Mouse (Mus musculus) liver, embryonic 13.5 days (tissue): ENCODE data around the gene Ankmy2. TPM values are rescaled to one million over a fixed set of nuclear protein-coding genes. Genes with fewer than 3 reads are reported as not detected.
"Not testable (repeated sequence)": the region's sequence is repeated elsewhere in the genome, so short reads cannot be mapped to it uniquely, and the experiment has no call there.

Source experiments
- ATAC-seq: fragments of 200-750 bp; cut with Nextera tagmentation; 2 replicates; pipeline ENCODE4 v1.8.0; 2017; ENCODE audit warnings: low read depth, mild to moderate bottlenecking, moderate number of reproducible peaks, moderate library complexity
- DNase-seq: peaks from one replicate; pipeline ENCODE4 v3.0.0; 2022
- H3K27ac ChIP-seq: fragments of 300-500 bp; sonication (generic); 2 replicates; pipeline ENCODE4 v1.5.1; 2015; ENCODE audit warnings: moderate library complexity, mild to moderate bottlenecking, inconsistent platforms
- H3K27me3 ChIP-seq: fragments of 300-500 bp; sonication (generic); 2 replicates; pipeline ENCODE4 v1.6.1; 2015; ENCODE audit warnings: mild to moderate bottlenecking, inconsistent platforms
- H3K36me3 ChIP-seq: fragments of 300-500 bp; sonication (generic); 2 replicates; pipeline ENCODE4 v1.6.1; 2015; ENCODE audit warnings: mild to moderate bottlenecking, inconsistent platforms
- H3K4me1 ChIP-seq: fragments of 300-500 bp; sonication (generic); replicated peaks from 2 replicates; pipeline ENCODE4 v1.6.1; 2015; ENCODE audit warnings: inconsistent platforms
- H3K4me2 ChIP-seq: fragments of 300-500 bp; sonication (generic); 2 replicates; pipeline ENCODE4 v1.6.1; 2015; ENCODE audit warnings: inconsistent platforms, mild to moderate bottlenecking, moderate library complexity
- H3K4me3 ChIP-seq: fragments of 300-500 bp; sonication (generic); replicated peaks from 2 replicates; pipeline ENCODE4 v1.5.1; 2015; ENCODE audit warnings: mild to moderate bottlenecking, inconsistent platforms
- H3K9ac ChIP-seq: fragments of 300-500 bp; sonication (generic); 2 replicates; pipeline ENCODE4 v1.6.1; 2015; ENCODE audit warnings: mild to moderate bottlenecking, inconsistent platforms
- H3K9me3 ChIP-seq: fragments of 300-500 bp; sonication (generic); replicated peaks from 2 replicates; pipeline ENCODE4 v1.6.1; 2016; ENCODE audit warnings: inconsistent platforms
- WGBS: fragments of 180-500 bp; shearing (Covaris S2); methylation state at CpG from one replicate; pipeline ENCODE4 v1.1.7; 2015; ENCODE audit not compliant: insufficient replicate concordance; 5-methylcytosine and 5-hydroxymethylcytosine counted together
- polyA plus RNA-seq: library from polyadenylated mRNA; unstranded; fragments of >200 nt; fragmentation: Nextera tagmentation; extraction: Ambion mirVana; gene quantifications from 2 replicates; pipeline ENCODE4 v1.2.1, GENCODE M21; 2015

The Ankmy2 gene
- polyA plus RNA-seq, 1 experiment from 2014 or later, result 11.3 TPM

GRCm38 (mm10) chr12:36157638-36158308 lies 859 bp downstream of the Ankmy2 start, which contains the start of gene Bzw2:
Gene Bzw2 (minus strand): TSS chr12:36158080.
- ATAC-seq, result peak; percentile 26
- H3K27ac ChIP-seq, result peak within 1 kb of the TSS; percentile 84
- peak within 1 kb of the TSS; percentile 88 for H3K4me2 ChIP-seq
- H3K4me1 ChIP-seq, result peaks cover 43% of the 10 kb centered on the region
- peak within 1 kb of the TSS; percentile 72 for H3K4me3 ChIP-seq
- peak; percentile 63 for DNase-seq
- H3K27me3 ChIP-seq, result no peaks in the 10 kb centered on the region
- H3K9ac ChIP-seq, result peak within 1 kb of the TSS; percentile 78
- H3K9me3 ChIP-seq, result no peaks in the 10 kb centered on the region
- H3K36me3 ChIP-seq, result no peaks in the 10 kb centered on the region
- whole genome bisulfite sequencing, result 2% methylated on average over 26 of the region's 26 CpGs

- 19% methylated on average over 7 of the region's 7 CpGs for WGBS
Observed at GRCm38 (mm10) chr12:36164126-36164791, 7.3 kb downstream of the Ankmy2 start.

GRCm38 (mm10) chr12:36165299-36165698 lies 8.4 kb downstream of the Ankmy2 start:
- H3K4me3 ChIP-seq, result no peak overlapping the region
- peaks cover 30% of the 10 kb centered on the region for H3K4me1 ChIP-seq
- peaks cover 6% of the 10 kb centered on the region for H3K36me3 ChIP-seq
- ATAC-seq (no peak), DNase-seq (no peak)
- H3K27me3 ChIP-seq, result no peaks in the 10 kb centered on the region
- H3K9me3 ChIP-seq, result no peaks in the 10 kb centered on the region
- no peak overlapping the region for H3K9ac ChIP-seq
- H3K27ac ChIP-seq, result no peak overlapping the region
- 50% methylated on average over 1 of the region's 1 CpGs for WGBS
- no peak overlapping the region for H3K4me2 ChIP-seq

More at GRCm38 (mm10) chr12:36164126-36164791, 7.3 kb downstream of the Ankmy2 start:
- peak overlapping the region; percentile 32; the same call in 1 of the 2 replicates for H3K4me2 ChIP-seq
- no peaks in the 10 kb centered on the region for H3K27me3 ChIP-seq
- H3K4me1 ChIP-seq, result peaks cover 30% of the 10 kb centered on the region
- H3K9ac ChIP-seq, result no peak overlapping the region
- H3K27ac ChIP-seq, result peak overlapping the region; percentile 10; the same call in 1 of the 2 replicates
- no peak overlapping the region for H3K4me3 ChIP-seq
- DNase-seq, result peak; percentile 17
- peaks cover 6% of the 10 kb centered on the region; the same call in 1 of the 2 replicates for H3K36me3 ChIP-seq
- H3K9me3 ChIP-seq, result no peaks in the 10 kb centered on the region
- peak; percentile 81 for ATAC-seq

- ATAC-seq, result no peak
- Histone ChIP-seq H3K9me3 (no peaks in the 10 kb centered on the region), H3K4me2 (no peak overlapping the region), H3K27ac (no peak overlapping the region), H3K4me1 (no peaks in the 10 kb centered on the region), H3K27me3 (no peaks in the 10 kb centered on the region), H3K36me3 (peaks cover 39% of the 10 kb centered on the region; the same call in 1 of the 2 replicates), H3K4me3 (no peak overlapping the region), H3K9ac (no peak overlapping the region)
- 80% methylated on average over 5 of the region's 5 CpGs for WGBS
- no peak for DNase-seq
Observed at GRCm38 (mm10) chr12:36177227-36177626, 20.3 kb downstream of the Ankmy2 start.

GRCm38 (mm10) chr12:36182570-36182969 lies 25.7 kb downstream of the Ankmy2 start:
- H3K27ac ChIP-seq, result no peak overlapping the region; the same call in 1 of the 2 replicates
- H3K4me1 ChIP-seq, result no peaks in the 10 kb centered on the region
- no peak overlapping the region for H3K9ac ChIP-seq
- 78% methylated on average over 6 of the region's 6 CpGs for WGBS
- H3K4me2 ChIP-seq, result no peak overlapping the region
- DNase-seq (no peak), ATAC-seq (peak; percentile 29)
- no peaks in the 10 kb centered on the region for H3K27me3 ChIP-seq
- H3K36me3 ChIP-seq, result peaks cover 38% of the 10 kb centered on the region
- no peaks in the 10 kb centered on the region for H3K9me3 ChIP-seq
- no peak overlapping the region for H3K4me3 ChIP-seq

- no peaks in the 10 kb centered on the region for H3K4me1 ChIP-seq
- DNase-seq, result no peak
- H3K36me3 ChIP-seq, result peaks cover 53% of the 10 kb centered on the region
- no peak overlapping the region for H3K4me2 ChIP-seq
- H3K9me3 ChIP-seq, result no peaks in the 10 kb centered on the region
- H3K27me3 ChIP-seq, result no peaks in the 10 kb centered on the region
- no peak overlapping the region for H3K4me3 ChIP-seq
- ATAC-seq, result no peak
- WGBS, result 58% methylated on average over 6 of the region's 6 CpGs
- no peak overlapping the region for H3K27ac ChIP-seq
- no peak overlapping the region for H3K9ac ChIP-seq
Observed at GRCm38 (mm10) chr12:36187081-36187480, 30.2 kb downstream of the Ankmy2 start.

GRCm38 (mm10) chr12:36189610-36190009 lies 32.7 kb downstream of the Ankmy2 start:
- ATAC-seq (no peak), DNase-seq (no peak)
- Histone ChIP-seq H3K4me1 (no peaks in the 10 kb centered on the region), H3K27ac (no peak overlapping the region), H3K4me3 (no peak overlapping the region), H3K9ac (no peak overlapping the region), H3K9me3 (no peaks in the 10 kb centered on the region), H3K4me2 (no peak overlapping the region), H3K27me3 (no peaks in the 10 kb centered on the region), H3K36me3 (peaks cover 40% of the 10 kb centered on the region)
- 78% methylated on average over 3 of the region's 3 CpGs for WGBS

GRCm38 (mm10) chr12:36190343-36190742 lies 33.4 kb downstream of the Ankmy2 start:
- no peaks in the 10 kb centered on the region for H3K4me1 ChIP-seq
- 70% methylated on average over 5 of the region's 5 CpGs for WGBS
- no peak overlapping the region for H3K4me2 ChIP-seq
- no peak overlapping the region for H3K9ac ChIP-seq
- no peak for DNase-seq
- no peak overlapping the region for H3K27ac ChIP-seq
- peaks cover 44% of the 10 kb centered on the region for H3K36me3 ChIP-seq
- ATAC-seq, result no peak
- no peaks in the 10 kb centered on the region for H3K27me3 ChIP-seq
- H3K9me3 ChIP-seq, result no peaks in the 10 kb centered on the region
- H3K4me3 ChIP-seq, result no peak overlapping the region

- no peak for ATAC-seq
- Histone ChIP-seq H3K4me1 (no peaks in the 10 kb centered on the region), H3K4me3 (no peak overlapping the region), H3K9me3 (no peaks in the 10 kb centered on the region), H3K36me3 (peaks cover 45% of the 10 kb centered on the region), H3K4me2 (no peak overlapping the region), H3K27ac (no peak overlapping the region), H3K27me3 (no peaks in the 10 kb centered on the region), H3K9ac (no peak overlapping the region)
- DNase-seq, result no peak
- WGBS, result 81% methylated on average over 7 of the region's 7 CpGs
Observed at GRCm38 (mm10) chr12:36194976-36195375, 38.1 kb downstream of the Ankmy2 start.

GRCm38 (mm10) chr12:36205579-36206119 lies 48.7 kb downstream of the Ankmy2 start:
- DNase-seq, result peak; percentile 29
- 44% methylated on average over 5 of the region's 5 CpGs for WGBS

GRCm38 (mm10) chr12:36207072-36207799 lies 50.3 kb downstream of the Ankmy2 start:
- H3K4me1 ChIP-seq, result no peaks in the 10 kb centered on the region
- no peaks in the 10 kb centered on the region for H3K27me3 ChIP-seq
- H3K9me3 ChIP-seq, result no peaks in the 10 kb centered on the region
- ATAC-seq, result no peak
- no peak for DNase-seq
- H3K4me2 ChIP-seq, result no peak overlapping the region
- no peak overlapping the region for H3K27ac ChIP-seq
- H3K9ac ChIP-seq, result no peak overlapping the region
- no peak overlapping the region for H3K4me3 ChIP-seq
- H3K36me3 ChIP-seq, result no peaks in the 10 kb centered on the region
- 55% methylated on average over 9 of the region's 9 CpGs for WGBS

More at GRCm38 (mm10) chr12:36205579-36206119, 48.7 kb downstream of the Ankmy2 start:
- H3K27me3 ChIP-seq, ATAC-seq, H3K36me3 ChIP-seq, H3K4me2 ChIP-seq, H3K9me3 ChIP-seq, H3K27ac ChIP-seq, H3K4me3 ChIP-seq, H3K4me1 ChIP-seq, H3K9ac ChIP-seq: not testable (repeated sequence)
